Comparison of ENCODE assay signal across 32 mouse cellular contexts in genomic region chr7:46408606-46409005, GRCm38 (mm10). TPM values are rescaled to one million over a fixed set of nuclear protein-coding genes. Genes with fewer than 3 reads are reported as not detected.
DNase-seq lines count a peak whose midpoint lies in the region; ATAC-seq and TF ChIP-seq lines count a peak whose summit lies in the region.
"Had no signal": no experiment of that assay in that cellular context is flagged by ENCODE, and none has a peak within 500 bp of the region (broad histone marks: within the 10 kb centered on the region; RNA-seq: fewer than 3 reads in every experiment).

No protein-coding gene starts in this region.

- H3K36me3 ChIP-seq in midbrain, embryonic 15.5 days (replicated peaks) = no peaks in the 10 kb centered on the region
- H3K36me3 ChIP-seq: forebrain, embryonic 15.5 days; heart, embryonic 13.5 days had no signal

- peak; percentile 85 for DNase-seq in gastrocnemius, adult 2 months
- DNase-seq in gastrocnemius, postnatal 10 days = no peak
- DNase-seq in layer of hippocampus, adult 2 months (ENCODE audit: low spot score in 2 of 2) = no peak
- no peak for DNase-seq in layer of hippocampus, postnatal 10 days (ENCODE audit: low spot score in 2 of 2)
- DNase-seq in gastrocnemius, postnatal 14 days = peak; percentile 31
- no peak for DNase-seq in right cerebral cortex, postnatal 14 days
- DNase-seq: adrenal gland, postnatal 36 days; cerebellum, adult 9-10 months; heart, postnatal 10 days; kidney, adult 8-10 months; kidney, postnatal 10 days; layer of hippocampus, adult 9-11 months; liver; lung, adult 2 months; lung, postnatal 14 days; midbrain, embryonic 14.5 days; right cerebral cortex, adult 18-20 months; right cerebral cortex, postnatal 4 days; thymus, postnatal 14 days had no signal

- H3K27ac ChIP-seq in gastrocnemius, adult 2 months = peak overlapping the region; percentile 96
- peak overlapping the region; percentile 21; the same call in 1 of the 2 replicates for H3K27ac ChIP-seq in layer of hippocampus, adult 2 months
- no peak overlapping the region for H3K27ac ChIP-seq in midbrain, embryonic 15.5 days
- H3K27ac ChIP-seq: forebrain, embryonic 15.5 days; heart, embryonic 13.5 days; hindbrain, embryonic 13.5 days; liver, embryonic 14.5 days had no signal

- TF ChIP-seq CTCF in gastrocnemius, adult 2 months (IDR thresholded peaks at IDR 0.05) = no peak
- TF ChIP-seq CTCF in layer of hippocampus, adult 2 months (conservative IDR thresholded peaks at IDR 0.05) = no peak

- H3K4me3 ChIP-seq in gastrocnemius, adult 2 months = peak overlapping the region; percentile 13; the same call in 1 of the 2 replicates
- no peak overlapping the region for H3K4me3 ChIP-seq in layer of hippocampus, adult 2 months
- no peak overlapping the region for H3K4me3 ChIP-seq in midbrain, embryonic 15.5 days
- H3K4me3 ChIP-seq: forebrain, embryonic 15.5 days; heart, embryonic 13.5 days; hindbrain, embryonic 13.5 days had no signal

- H3K4me1 ChIP-seq in midbrain, embryonic 15.5 days = peaks cover 4% of the 10 kb centered on the region; the same call in 1 of the 2 replicates
- H3K4me1 ChIP-seq: forebrain, embryonic 15.5 days; heart, embryonic 13.5 days had no signal

- ATAC-seq in midbrain, embryonic 15.5 days (replicated peaks) = no peak
- ATAC-seq: CD4-positive, CD25-positive, alpha-beta regulatory T cell, adult 4 months; forebrain, embryonic 15.5 days had no signal

- no peaks in the 10 kb centered on the region for H3K9me3 ChIP-seq in midbrain, embryonic 15.5 days
- H3K9me3 ChIP-seq: forebrain, embryonic 15.5 days; heart, embryonic 13.5 days; hindbrain, embryonic 13.5 days had no signal

- no peak overlapping the region for H3K9ac ChIP-seq in midbrain, embryonic 15.5 days
- H3K9ac ChIP-seq: forebrain, embryonic 15.5 days; heart, embryonic 13.5 days; hindbrain, embryonic 13.5 days; liver, embryonic 14.5 days had no signal

- H3K27me3 ChIP-seq in midbrain, embryonic 15.5 days (replicated peaks) = no peaks in the 10 kb centered on the region
- H3K27me3 ChIP-seq: forebrain, embryonic 15.5 days had no signal

- intact Hi-C loops in gastrocnemius, adult 2 months (cut with DNase I) = no loop called here
- intact Hi-C loops in gastrocnemius, postnatal 14 days (cut with DNase I; ENCODE audit: low total_unique reads) = no loop called here

- no peak overlapping the region for H3K4me2 ChIP-seq in midbrain, embryonic 15.5 days
- H3K4me2 ChIP-seq: forebrain, embryonic 15.5 days; heart, embryonic 13.5 days; hindbrain, embryonic 13.5 days had no signal

- 84% methylated on average over 9 of the region's 9 CpGs for WGBS in midbrain, embryonic 15.5 days

RNA-seq across cellular contexts. Expression of gene Kcnc1, which starts 12.3 kb away (rescaled TPM):
- 10 to 100 TPM; 38.9 to 66.6 TPM for total RNA-seq in gastrocnemius, adult 2 months (2021)
- total RNA-seq in gastrocnemius, postnatal 10 days (2021) = 10 to 100 TPM; 19.7 to 21.1 TPM
- total RNA-seq in layer of hippocampus, adult 2 months (2021) = 100 to 1,000 TPM; 120 TPM
- total RNA-seq in layer of hippocampus, postnatal 10 days (2021) = 10 to 100 TPM; 48.4 to 54.0 TPM
- 10 to 100 TPM; 34.8 to 35.1 TPM for total RNA-seq in gastrocnemius, postnatal 14 days (2021)
- 15.2 and 17.0 TPM in 2 replicates for polyA plus RNA-seq in midbrain, embryonic 15.5 days (2015; fragmentation: Nextera tagmentation; extraction: Ambion mirVana)

RNA-seq across cellular contexts. Expression of gene Myod1, which starts 32.3 kb away (rescaled TPM):
- total RNA-seq in gastrocnemius, adult 2 months (2021) = 10 to 100 TPM; 17.3 to 21.3 TPM
- 10 to 100 TPM; 36.8 to 45.3 TPM for total RNA-seq in gastrocnemius, postnatal 10 days (2021)
- total RNA-seq in layer of hippocampus, adult 2 months (2021) = under 1 TPM in 1 of 2 experiments, not detected in 1; 0.20 TPM
- not detected for total RNA-seq in layer of hippocampus, postnatal 10 days (2021)
- total RNA-seq in gastrocnemius, postnatal 14 days (2021) = 10 to 100 TPM; 24.3 to 30.6 TPM
- polyA plus RNA-seq in midbrain, embryonic 15.5 days (2015; fragmentation: Nextera tagmentation; extraction: Ambion mirVana) = 0.09 and 0.14 TPM in 2 replicates
- total RNA-seq: adrenal gland, adult 18-20 months; adrenal gland, postnatal 36 days; heart, postnatal 10 days; left cerebral cortex, adult 18-20 months; left cerebral cortex, postnatal 14 days; neutrophil, adult 5-6 weeks had no signal
- polyA plus RNA-seq: CD4-positive, CD25-positive, alpha-beta regulatory T cell, adult 4 months; gonadal fat pad, adult 2 months; intestine, embryonic 14.5 days; large intestine, adult 2 months; midbrain, embryonic 14.5 days had no signal

Comparison
In these comparisons a context has a peak if more than half of its experiments do, and no peak if none do; other contexts are left out.
1. DNase-seq: peak in gastrocnemius, adult 2 months (single experiment) and gastrocnemius, postnatal 14 days (single experiment); none in gastrocnemius, postnatal 10 days (single experiment), layer of hippocampus, adult 2 months (0 of 2), layer of hippocampus, postnatal 10 days (0 of 2) and right cerebral cortex, postnatal 14 days (single experiment).
2. RNA of gene Myod1, which starts 32.3 kb away (total RNA-seq): 36.8 to 45.3 TPM in gastrocnemius, postnatal 10 days, 24.3 to 30.6 TPM in gastrocnemius, postnatal 14 days and 17.3 to 21.3 TPM in gastrocnemius, adult 2 months; 0.20 TPM in layer of hippocampus, adult 2 months and not detected in layer of hippocampus, postnatal 10 days; every median in the first group is over 10 times any median in the second.